Mouse (Mus musculus) bone marrow, adult 2 months (tissue): ENCODE data around the gene Il21.

ENCODE experiments used
- CTCF ChIP-seq: fragments of 200-500 bp; IDR thresholded peaks from 2 replicates; pipeline ENCODE4 v1.5.1; 2011; ENCODE audit warnings: low read length, control low read depth; ENCODE audit not compliant: control insufficient read depth, insufficient read depth
- POLR2A ChIP-seq: fragments of 200-500 bp; IDR thresholded peaks from 2 replicates; pipeline ENCODE4 v1.6.1; 2011; ENCODE audit warnings: low read depth, mild to moderate bottlenecking, control low read depth, low read length, borderline replicate concordance; ENCODE audit not compliant: control insufficient read depth

GRCm38 (mm10) chr3:37205226-37205800 lies 27.1 kb downstream of the Il21 start:
- no peak for TF ChIP-seq CTCF
- no peak for TF ChIP-seq POLR2A
